Mouse (Mus musculus) adrenal gland, postnatal 25 days (tissue): ENCODE measurements around the gene Slc51a. TPM values are rescaled to one million over a fixed set of nuclear protein-coding genes. Genes with fewer than 3 reads are reported as not detected.

Experiments used
- DNase-seq: peaks from one replicate; pipeline ENCODE4 v3.0.0; 2021; ENCODE audit warnings: mixed read lengths
- long read RNA-seq: library from polyadenylated mRNA; stranded (forward); transcript quantifications from one replicate; pipeline ENCODE4 v2.0.0, GENCODE M21; 2021
- total RNA-seq: library from RNA; stranded (reverse); gene quantifications from 2 replicates; pipeline ENCODE4 v1.2.3, GENCODE M21; 2021

The Slc51a gene
- total RNA-seq: not detected in 2 replicates
- long read RNA-seq: 0 reads

DNA sequence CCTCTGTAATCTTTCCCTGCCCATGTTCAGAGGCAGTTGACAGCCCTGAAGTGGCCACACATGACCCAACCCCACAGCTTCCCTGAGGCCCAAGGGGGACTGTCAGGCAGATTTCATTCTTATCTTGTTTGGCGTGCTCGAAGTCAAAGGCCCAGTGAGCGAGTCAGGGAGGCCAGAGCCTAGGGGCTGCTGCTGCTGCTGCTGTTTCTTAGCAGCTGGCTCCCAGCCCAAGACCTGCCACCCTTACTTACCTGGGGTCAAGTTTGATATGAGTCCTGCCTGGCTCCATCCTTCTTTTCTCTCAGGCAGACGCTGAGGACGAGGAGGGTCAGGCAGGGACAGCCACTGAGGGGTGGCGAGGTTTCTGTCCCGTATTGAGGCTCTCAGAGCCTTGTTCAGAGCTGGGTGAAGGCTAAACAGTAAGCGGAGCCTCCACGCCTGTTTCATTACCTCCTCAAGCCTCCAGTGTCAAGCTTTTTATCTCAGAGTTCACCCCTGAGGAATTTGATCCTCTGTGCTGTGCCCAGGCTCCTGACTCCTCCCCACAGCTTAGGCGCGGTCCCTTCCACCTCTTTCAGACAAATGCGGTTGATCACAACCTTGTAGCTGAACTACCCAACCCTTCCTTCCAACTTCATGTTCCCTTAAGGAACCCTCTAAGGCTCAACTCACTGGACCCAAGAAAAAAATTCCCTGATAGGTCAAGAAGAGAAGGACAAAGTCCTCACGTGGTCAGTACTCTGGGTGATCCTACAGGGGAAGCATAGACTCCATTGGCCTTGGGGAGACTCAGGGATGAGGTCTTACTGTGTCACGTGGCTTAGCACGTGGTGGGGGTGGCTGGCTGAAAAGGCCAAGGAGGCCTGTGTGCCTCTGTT, at the start of gene Slc51a:
TSS of gene Slc51a (minus strand) at position 646 of the 878 bp plus-strand sequence.
- no peak for DNase-seq

DNA sequence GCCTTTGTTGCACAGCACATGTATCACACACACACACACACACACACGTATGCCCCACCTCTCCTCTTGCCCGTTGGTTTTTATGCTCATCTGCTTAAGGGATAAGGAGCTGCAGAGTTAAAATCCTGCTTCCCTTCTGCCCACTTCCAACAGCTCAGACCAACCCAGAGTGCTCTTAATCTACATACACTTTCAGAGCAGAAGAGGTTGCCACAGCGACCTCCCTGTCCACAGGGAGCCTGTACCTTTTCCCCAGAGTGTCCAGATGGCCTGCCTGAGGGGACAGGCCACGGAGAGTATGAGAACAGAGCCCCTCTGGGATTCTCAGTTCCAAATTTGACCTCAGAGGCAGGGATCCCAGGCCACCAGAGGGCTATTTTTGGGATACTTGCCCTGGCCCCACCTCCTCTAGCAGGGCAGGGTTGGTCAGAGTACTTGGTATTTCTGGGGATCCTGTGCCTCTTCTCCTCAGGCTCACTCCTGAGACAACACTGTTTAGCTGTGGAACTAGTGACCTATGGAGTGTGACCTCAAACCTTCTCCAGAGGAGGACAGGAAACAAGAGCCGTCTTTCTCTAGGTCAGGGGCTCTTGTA, 47.6 kb upstream of the Slc51a start:
- no peak for DNase-seq

DNA sequence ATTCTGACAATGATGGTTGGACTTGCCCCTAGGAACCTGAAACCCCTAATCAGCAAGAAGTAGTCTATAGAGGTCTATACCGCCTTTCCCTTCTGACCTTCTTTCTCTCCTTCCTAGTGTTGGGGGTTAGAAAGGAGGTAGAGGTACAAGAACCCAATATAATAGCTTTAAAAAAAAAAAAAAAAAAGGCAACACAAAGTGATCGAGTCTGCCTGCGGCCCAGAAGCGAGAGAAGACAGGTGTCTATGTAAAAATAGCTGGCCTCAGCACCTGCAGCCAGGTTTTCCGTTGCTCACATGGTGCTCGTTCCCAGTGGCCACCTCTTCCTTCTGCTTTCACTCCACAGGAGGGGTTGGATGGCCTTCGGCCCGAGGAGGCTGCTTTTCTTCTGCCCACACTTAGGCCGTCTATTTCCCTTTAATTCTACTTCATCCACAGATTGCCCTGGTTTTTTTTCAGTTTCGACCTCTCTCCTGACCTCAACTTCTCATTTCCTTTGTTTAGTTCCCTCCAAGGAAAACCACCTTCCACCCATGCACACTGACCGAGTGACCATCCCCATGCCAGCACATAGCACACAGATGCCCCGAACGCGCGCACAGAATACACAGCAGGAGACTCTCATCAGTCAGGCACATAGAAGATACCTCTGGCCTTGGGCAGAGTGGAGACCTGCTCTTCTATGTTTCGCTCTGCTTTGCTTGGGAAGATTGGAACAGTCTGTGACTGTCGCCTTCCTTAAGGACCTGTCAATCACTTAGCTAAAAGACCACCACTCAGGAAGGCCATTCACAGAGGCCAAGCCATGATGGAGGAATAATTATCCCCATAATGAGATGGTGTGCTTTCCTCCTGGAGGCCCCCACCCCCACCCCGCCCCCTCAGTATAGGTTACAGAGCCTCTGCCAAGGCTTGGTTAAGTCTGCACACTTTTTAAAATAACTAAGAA, 45.5 kb upstream of the Slc51a start:
- no peak for DNase-seq

DNA sequence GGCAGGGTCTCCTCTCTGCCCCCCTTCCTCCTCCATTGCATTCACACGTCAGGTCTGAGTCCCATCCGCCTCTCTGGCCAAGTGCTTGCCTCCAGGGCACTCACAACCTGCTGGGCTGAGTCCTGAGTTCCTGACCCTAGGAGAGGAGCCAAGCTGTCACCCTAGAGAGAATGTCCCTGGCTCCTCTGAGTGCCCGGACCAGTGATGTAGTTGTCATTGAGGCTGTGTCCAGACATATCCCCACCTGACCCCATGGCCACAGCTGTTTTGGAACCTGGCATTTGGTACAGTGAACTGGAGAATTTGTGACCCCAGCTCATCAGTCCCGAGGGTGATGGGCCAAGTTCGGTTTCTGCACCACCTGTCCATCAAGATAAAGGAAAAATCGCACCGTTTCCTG, 39.2 kb upstream of the Slc51a start:
- DNase-seq: no peak

DNA sequence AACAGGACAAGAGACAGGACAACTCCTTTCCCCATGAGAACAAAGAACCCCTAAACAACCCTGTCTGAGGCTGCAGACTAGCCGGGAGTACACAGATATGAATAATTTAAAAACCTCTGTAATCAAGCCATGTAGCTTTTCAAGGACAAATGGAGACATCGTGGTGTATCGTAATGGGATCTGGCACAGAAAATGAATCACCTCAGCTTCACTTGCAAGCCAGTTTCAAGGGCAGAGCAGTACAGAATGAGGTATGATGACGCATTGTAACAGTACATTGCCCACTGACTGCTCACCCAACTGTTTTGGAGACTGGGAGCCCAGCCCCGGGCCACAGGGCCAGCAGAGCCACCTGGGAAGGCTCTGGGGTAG, 36.6 kb upstream of the Slc51a start:
- peak; percentile 49 for DNase-seq

DNA sequence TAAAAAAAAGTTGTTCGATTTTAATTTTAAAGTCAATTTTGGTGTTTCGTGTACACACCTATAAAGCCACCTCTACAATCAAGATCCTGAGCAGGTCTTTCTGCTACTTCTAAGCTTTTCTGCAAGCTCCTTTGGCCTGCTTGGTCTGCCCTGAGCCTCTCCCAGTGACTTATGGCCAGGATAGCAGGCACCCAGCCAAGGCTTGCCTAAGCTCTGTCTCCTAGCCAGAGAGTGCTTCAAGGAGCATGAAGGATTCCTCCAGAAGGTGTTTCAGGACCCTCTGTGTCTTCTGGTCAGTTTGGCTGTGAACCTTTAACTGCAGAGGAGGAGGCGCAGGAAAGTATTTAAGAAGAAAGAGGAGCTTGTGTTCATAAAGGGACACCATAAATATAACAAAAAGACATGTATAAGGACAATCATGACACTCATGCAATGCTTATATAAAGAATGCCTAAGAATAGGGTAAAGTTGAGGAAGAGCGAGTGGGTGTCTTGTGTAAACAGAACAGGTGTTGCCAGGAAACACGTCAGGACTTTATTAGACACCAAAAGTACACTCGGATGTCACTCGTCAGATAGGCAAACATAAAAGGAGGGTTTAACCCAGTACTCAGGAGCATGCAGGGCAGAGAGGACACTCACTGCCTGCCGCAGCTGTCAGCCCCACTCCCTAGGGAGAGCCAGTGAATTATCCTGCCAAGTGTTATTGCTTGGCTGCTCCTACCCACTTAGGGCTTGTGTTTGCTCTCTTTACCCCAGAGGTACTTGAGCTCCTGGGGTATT, 36.0 kb upstream of the Slc51a start:
- DNase-seq: peak; percentile 87

DNA sequence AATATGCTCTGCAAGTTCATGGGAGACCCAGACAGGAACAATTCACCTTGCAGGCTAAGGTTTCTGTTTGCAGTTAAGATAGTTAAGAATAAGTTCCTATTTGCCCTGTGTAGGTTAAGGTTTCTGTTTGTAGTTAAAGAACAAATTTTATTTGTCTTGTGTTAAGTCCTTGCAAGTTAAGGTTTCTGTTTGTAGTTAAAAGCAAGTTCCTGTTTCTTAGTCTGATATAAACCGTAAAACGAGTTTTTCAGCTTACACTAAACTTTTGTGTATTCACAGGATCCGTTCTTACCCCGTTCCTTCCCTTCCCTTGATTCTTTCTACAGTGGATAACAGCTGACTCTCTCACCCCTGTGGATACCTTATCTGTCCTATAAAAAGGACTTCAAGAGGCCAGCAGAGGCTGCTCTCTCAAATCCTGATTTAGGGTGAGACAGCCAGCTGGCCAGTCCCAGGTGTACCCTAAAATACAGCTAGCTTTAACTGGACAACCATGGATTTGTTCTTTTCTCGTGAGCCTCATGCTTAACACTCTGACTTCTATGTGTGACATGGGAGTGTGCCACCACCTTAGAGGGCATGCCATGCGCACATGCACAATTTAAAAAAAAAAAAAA, 35.0 kb upstream of the Slc51a start:
- DNase-seq: no peak

DNA sequence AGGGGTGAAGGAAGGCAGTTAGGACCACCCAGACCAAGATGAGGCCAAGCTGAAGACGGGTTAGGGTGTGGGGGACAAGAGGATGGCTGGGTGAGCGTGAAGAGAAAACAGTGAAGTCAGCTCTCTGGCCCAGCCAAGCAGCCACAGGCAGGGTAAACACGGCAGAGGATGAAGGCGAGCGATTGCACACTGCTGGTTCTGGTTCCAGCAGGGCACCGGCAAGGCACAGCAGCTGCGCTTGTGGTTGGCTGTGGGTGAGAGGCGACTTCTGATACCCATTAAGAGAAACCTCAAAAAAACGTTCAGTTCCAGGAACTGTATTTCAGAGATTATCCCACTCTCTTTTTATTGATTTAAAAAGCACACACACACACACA, 32.7 kb upstream of the Slc51a start:
- no peak for DNase-seq

DNA sequence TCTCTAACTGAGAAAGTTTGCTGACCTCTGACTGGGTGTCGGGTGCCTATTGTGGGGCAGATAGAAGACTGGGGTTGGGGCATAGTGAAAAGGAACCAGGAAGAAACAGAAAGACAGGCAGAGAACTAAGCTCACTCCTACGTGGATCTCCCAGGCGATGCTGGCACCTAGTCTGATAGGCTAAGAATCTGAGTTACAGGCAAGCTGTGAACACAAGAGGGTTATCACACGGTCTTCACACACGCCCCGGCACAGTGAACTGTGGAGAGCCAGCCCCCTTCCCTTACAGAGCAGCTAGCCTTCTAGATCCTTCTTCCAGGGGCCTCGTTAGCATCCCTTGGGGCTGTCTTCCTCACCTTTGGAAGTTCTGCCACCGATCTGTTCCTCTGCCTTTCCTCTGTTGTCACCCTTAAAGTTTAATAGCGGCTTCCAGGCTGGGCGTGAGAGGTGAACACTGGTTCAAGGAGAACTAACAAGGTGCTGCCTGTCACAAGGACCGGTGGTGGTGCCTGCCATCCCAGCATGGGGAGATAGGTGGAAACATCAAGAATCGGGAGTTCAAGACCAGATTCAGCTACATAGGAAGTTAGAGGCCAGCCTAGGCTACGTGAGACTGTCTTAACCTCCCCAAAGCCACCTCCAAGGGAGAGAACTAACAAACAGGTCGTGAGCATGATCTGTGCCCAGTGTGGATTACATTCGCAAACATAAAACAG, 32.1 kb upstream of the Slc51a start:
- no peak for DNase-seq

DNA sequence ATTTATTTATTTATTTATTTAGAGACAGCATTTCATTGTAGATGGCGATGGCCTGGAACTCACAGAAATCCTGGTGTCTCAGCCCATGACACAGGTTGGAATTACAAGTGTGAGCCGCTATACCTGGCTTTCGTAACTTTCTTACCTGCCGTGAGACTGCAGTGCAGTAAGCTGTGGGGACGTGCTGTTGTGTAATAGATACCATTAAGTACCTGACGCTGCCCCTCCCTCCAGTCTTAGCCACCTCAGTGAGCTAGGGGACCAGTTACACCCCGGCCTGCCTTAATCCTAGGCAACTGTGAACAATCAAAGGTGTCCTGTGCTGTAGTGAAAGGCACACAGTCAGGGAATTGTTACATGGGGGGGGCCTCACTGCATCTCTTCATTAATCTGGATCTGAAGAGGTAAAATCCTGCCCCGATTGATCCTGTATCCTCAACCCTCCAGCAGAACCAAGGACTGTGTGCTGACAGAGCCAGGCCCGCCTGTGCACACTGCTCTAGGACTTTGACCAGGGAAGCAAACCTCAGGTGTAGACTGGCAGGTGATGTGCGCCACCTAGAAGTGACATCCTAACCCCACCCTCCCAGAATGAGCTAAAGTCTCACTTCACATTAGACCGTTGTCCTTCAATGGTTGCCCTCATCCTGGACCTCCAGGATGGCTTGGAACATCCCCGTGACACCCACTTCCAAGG, 30.3 kb upstream of the Slc51a start:
- DNase-seq: no peak

DNA sequence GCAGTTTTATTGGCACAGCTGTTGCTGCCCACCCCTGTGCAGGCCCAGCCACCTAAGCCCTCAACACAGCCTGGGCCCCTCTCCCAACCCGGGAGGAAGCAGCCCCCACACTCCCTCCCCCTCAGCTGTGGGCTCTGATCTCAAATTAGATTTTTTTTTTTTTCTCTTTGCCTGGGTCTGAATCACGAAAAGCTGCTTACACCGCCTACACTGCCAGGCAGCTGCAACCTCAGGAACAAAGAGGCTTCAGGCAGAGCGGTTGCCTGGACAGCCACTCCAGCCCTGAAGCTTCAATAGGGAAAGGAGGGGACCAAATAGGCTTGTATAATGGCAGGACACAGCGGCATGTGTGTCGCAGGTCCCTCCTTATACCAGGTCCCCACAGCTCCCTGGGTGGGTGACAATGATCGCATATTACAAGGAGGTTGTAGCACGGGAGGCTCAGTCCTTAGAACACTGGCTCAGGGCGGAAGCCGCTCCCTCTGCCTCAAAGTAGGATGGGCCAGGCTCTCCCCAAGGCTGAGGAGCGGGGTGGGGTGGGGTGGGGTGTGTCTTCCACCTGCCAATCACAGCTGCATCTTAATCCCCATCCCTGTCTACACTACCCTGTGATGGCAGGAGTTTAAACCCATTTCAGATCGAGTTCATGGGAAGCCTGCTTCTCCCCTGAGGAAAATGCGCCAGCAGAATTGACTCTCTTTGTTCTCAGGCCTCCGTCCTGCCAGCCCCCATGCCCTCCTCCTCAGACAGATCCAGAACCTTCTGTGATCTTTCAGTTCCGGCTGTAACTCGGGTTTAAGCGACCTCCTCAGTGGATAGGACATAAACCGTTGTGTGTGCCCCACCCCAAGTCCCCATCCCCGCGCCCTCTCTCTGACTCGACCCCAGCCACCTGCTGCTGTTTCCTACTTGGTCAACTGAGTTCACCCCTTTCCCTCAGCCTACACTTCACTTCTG, 28.6 kb upstream of the Slc51a start:
- no peak for DNase-seq

DNA sequence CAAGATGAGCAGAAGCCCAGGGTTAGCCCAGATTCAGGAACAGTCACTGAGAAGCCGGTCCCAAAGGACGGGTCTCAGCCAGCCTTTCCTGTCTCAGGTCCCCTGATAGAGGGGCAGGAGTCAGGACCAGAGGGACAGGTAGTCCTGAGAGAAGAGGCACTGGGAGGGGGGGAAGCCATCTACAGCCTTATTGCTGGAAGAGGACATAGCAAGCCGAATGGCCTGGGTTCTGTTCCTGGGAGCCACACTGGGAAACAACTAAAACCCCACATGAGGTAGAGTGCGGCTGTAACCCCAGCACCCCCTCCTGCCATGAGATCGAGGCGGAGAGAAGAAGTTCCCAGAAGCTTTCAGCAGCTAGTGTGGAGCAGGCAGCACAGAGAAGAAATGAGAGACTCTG, 26.3 kb upstream of the Slc51a start:
- no peak for DNase-seq

DNA sequence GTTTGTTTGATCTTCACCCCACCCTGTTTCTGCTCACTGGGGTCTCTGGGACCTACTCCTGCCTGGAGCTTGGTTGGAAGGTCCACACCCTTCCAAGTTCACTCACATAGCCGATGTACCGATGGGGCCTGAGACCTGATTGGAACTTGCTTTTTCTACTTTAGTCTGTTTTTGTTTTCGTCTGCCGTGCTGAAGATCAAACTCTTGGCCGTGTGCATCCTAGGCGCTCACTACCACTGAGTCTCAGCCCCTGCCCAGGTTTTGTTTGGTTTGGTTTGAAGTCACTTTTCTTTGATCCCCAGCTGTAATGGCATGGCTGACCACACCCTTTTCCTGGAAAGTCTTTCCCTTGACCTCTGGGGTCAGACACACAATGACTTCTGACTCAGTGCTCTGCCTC, 25.7 kb upstream of the Slc51a start:
- DNase-seq: no peak

DNA sequence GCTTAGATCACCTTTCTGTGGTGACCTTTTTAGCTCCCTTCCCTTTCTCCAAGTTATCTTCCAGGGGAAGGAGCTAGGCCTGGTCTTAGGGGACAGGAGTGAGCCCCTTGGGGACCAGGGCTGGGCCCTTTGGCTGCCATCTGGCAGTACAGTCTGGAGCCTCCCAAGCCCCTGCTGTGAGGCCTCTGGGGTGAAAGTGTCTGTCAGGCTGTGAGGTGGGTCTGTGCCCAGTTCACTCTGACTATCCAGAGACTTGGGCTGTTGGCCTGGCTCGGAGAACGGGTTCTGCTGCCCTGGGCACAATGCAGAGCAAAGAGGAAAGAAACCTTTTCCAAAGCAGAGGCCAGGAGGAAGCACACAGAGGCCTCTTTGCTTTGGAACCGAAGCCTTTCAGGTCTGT, 25.2 kb upstream of the Slc51a start:
- peak; percentile 27 for DNase-seq

DNA sequence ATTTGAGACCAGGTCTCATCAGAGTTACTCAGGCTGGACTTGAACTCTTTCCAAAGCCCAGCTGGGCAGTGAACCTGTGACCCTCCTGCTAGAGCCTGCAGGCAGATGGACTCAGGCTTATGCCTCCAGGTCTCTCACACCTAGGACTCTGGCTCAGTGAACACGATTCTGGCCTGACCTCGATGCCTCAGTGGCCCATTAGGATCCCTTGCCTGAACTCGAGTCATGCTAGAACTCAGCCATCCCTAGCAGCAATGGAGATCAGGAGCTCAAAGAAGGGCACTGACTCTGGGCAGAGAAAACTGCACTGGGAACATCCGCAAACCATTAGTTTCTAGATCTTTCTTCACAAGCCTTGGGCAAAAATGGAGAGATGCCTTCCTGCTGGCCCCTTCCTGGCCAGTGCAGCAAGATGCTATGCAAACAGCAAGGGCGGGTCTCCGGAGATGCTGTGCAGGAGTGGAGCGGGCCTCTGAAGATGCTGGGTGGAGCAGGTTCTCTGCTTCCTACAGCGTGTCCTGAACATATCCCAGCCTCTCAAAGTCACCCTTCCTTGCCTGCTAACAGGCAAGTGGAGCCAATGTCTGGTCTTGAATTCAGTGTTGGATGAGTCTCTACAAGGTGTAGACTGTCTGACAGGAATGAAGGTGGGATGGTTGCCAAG, 24.3 kb upstream of the Slc51a start:
- DNase-seq: no peak

DNA sequence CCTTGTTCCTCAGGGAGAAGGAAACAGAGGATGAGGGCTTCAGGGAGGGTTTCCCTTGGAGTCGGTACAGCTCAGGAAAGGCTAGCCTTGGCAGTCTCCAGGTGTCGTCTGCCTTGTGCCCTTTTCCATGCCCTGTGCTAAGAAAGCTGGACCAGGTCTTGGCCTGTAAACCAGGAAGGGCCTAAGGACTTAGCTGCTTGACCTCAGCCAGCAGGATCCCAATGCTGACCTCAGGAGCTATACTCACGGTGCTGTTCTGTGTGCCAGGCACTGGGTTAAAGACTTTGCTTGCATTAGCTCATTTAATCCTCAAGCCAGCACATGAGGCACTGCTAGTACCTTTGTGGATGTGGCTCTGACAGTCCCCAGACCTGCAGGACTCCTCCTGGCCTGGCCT, 23.7 kb upstream of the Slc51a start:
- DNase-seq: no peak

DNA sequence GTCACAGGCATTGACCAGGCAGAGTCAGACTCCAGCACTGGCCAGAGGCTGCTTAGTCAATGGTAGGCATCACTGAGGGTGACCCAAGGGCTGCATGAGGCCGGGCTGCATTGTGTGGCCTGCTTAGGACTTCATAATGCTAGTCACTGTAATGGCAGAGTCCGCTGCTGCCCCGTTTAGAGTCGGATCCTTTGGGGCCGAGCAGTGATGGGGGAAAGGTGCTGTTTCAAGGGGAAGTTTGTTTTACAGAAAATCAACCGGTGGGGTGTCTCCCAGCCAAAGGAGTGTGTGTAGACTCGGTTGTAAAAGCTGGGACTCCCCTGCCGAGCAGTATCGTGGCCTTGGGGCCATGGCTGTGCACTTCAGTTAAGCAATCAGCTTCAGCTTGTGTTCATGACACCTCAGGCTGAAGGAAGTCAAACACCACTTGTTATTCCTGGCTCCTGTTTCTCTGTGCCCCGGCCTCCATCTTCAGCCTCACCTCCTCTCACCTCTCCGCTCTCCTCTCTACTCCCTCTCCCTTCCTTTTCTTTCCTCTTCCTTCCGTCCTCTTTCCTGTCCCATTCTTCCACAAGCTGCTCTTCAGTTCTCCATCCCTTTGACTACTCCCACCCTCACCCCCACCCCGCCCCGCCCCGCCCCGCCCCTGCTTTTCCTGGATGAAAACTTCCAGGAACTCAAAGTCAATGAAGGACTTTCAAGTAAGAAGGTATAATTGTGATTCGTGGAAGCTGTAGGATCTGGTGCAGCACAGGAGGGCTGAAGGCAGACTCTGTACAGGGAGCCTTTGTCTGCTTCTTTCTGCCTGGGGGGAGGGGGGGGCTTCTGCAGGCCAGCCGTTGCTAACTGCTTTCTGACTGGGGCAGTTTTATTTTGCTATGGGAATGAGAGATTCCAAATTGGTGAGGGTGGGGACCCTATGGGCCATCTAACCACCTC, 23.0 kb upstream of the Slc51a start:
- DNase-seq: no peak
